Mouse (Mus musculus): ENCODE results near the gene Max. TPM values are rescaled to one million over a fixed set of nuclear protein-coding genes. Genes with fewer than 3 reads are reported as not detected.

Max gene
- 10 to 100 TPM; 32.8 to 35.8 TPM for total RNA-seq (2021)
- long read RNA-seq, experiment 1, partial matches to known transcripts: 0 of 2 reads
- long read RNA-seq, experiment 1, other reads (novel, unspliced or antisense): 2 of 2 reads
- long read RNA-seq, experiment 2, partial matches to known transcripts: 0 of 1 reads
- long read RNA-seq, experiment 2, other reads (novel, unspliced or antisense): 1 of 1 reads

DNA sequence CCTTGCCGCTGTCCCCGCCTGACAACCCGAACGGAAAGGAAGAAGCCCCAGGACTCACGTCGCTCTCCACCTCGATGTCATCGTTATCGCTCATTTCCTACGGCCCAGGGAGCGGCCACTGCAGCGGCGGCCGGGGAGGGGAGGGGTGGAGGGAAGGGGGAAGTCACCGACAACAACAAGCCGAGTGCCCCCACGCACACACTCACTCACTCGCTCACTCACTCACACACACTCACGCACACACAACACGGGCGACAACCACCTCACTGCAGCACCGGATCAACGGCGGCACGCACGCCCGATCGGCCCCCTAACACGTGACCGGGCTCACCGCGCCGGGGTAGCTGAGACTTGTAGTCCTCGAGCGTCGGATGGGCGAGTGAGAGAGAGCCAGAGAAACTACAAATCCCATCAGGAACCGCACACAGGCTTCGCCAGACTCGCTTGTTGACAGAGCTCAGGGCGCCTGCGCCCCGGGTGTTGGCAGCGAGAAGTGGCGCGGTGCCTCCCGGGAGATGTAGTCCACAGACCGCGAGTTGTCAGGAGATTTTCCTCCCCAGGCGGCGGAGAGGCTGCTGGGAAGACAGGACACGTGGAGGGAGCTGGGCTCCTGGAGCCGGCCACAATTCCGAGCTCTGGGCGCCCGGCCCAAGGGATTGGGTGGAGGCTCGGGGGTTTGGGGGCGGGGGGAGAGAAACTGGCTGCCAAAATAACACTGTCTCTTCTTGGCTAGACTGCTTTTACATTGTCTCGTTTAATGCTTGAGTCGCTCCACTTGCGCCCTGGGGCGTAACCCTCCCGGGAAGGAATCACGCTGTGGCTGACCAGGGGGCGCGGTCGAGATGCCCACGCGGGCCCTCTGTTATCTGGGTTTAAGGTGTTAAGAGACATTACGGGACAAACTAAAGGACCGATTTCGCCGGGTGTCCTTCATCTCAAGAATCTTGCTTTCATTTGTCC lies at the start of gene Max:
Max (minus strand) TSS at position 270 of the 960 bp plus-strand sequence.
- peak; percentile 98 for DNase-seq
- intact Hi-C loops (cut with DNase I): loop anchor here (5.0 kb wide), 1 partner anchor 120 kb away; no protein-coding TSS in a partner anchor

DNA sequence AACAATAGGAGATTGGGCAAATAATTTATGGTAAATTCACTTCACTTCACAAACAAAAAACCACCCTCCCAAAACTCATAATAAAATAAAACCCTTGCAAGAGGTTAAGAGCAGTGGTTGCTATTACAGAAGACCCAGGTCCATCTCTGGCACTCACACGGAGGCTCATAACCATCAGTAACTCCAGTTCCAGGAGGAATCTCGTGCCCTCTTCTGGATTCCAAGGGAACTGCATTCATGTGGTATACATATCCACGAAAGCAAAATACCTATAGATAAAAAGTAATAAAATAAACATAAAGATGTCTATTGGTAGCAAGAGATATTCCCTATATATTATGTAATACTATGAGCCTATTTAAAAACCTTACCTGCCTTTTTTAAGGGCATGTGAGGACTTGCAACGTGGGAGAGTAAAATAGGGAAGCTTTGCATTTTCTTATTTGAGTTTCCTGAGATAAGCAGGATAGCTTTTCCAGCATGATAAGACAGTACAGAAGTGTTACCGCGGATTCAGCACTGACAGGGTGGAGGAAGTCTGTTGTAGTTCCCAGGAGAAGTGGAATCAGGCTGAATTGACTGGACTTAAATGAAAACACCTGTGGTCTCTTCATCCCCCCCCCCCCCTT lies 49.2 kb upstream of the Max start:
- intact Hi-C loops (cut with DNase I): no loop called here
- DNase-seq: no peak

DNA sequence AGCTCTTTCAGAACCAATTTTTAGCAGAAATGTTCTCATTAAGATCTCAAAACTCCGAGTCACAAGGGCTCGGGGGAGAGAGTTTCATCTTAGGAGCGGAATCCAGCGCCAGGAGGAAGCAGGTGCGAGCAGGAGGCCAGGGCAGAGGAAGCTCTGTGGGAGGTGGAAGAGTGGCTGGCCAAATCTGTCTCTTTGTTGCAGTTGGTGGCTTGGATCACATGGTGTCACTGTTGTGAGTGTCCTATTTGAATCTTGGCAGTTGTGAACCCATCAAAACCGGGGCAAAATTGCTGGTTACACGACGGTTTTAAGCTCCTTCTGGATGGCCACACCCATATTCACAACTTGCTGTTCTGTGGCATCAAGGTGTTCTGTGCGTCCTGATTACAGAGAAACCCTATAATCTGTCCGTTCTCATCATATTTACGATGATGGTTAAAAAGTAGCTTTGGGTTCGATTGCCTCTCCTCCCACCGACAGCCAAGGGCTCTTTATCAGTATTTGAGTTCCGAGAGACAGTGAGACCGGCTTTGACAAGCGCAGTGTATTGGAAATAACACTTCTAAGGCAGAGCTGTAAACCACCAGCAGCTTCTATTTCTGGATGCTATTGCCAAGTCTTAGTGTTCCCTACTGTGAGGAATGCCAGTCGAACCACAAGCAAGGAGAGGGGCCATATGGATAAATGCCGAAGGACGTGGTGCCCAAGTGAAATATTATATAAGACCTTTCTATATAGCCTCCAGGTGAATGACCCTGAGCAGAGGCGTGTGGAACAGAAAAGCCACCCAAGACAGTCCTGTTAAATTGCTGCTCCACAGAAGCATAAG lies 47.4 kb upstream of the Max start:
- intact Hi-C loops (cut with DNase I): loop anchor here (10.0 kb wide), 2 partner anchors 225 to 775 kb away; partner anchors contain the start of gene Fut8
- no peak for DNase-seq

DNA sequence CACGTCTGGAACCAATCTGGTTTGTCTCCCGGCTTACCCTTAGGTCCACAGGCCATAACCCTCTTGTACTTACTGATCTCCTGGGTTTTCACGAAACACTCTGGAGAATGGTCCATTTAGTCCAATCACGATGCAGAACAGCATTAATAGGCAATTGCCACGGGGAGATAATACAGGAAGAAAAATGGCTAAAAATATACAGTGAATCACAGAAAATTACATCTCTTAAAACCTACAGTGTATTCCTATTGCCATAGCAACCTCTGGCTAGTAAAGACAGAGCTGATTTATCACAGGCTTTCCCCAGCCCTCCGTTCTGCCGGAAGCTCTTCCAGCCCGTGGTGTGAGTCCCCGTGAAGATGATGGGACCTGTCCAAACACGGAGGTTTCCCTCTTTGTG lies 42.9 kb upstream of the Max start:
- intact Hi-C loops (cut with DNase I): loop anchor here (5.0 to 10.0 kb wide), 3 partner anchors 230 to 780 kb away; partner anchors contain the start of gene Fut8
- no peak for DNase-seq

DNA sequence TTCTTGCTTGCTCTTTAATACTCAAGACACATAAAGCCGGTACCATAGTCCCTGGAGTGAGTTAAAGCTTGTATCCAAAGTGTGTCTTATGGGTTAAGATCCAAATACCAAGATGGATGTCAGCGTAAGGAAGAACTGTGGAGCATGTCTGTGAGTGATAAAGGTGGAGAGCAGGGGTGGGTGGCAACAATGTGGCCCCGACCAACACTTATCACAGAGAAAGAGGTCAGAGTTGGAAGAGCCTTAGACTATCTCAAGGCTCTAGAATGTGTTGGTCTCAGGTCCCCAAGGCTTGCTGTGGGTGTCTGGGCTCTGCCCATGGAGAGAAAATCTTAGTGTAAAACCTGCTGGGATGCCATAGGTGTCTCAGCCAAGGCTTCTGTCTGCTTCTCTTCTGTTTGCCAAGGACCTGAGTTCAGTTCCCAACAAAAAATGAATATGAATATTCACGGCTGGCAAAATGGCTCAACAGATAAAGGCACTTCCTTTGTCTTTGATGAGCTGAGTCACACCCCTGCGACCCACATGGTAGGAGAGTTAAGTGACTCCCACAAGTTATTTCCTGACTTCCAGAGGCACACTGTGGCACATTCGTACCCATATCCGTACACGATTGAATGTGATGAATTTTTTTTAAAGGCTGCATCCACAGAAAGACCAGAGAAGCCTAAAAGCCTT lies 40.7 kb upstream of the Max start:
- DNase-seq: no peak
- intact Hi-C loops (cut with DNase I): loop anchor here (5.0 to 10.0 kb wide), 3 partner anchors 232 to 782 kb away; partner anchors contain the start of gene Fut8

DNA sequence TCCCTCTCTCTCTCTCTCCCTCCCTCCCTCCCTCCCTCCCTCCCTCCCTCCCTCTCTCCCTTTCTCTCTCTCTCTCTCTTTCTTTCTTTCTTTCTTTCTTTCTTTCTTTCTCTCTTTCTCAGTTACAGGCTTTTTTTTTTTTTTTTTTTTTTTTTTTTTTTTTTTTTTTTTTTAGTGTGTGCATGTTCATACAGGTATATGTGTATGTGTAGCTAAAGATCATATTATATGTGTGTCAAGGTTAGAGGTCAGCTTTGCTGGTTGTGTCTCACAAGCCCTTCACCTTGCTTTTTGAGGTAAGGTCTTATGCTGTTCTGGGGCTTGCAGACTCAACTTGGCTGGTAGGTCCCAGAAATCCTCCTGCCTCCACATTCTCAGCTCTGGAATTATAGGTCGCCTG lies 39.3 kb upstream of the Max start:
- intact Hi-C loops (cut with DNase I): loop anchor here (5.0 to 10.0 kb wide), 3 partner anchors 233 to 783 kb away; partner anchors contain the start of gene Fut8
- DNase-seq: no peak

DNA sequence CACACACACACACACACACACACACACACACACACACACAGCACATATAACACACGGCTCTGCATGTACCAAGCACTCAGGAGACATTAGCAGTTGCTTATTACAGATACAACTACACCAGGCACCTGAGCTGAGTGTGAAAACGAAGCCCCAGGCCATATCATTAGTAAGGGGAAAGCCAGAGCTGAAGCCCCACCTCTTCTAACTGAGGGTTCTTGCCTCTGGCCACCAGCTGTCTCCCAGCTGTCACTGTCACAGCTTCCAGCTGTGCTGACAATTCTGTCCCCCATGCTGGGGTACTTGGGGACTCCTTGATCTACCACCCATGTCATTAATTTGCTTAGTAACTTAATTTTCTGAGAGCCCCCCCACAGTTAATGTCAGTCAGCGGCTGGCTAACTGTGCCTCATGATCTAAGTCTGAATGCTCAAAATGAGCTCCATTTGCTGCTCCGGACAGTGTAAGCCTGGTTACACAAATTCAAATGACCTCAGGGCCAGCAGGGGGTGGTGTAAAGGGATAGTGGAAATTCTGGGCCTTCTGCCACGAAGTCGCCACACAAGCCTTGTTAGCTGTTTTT lies 38.8 kb upstream of the Max start:
- DNase-seq: peak in 1 of 2 experiments; percentile 17

DNA sequence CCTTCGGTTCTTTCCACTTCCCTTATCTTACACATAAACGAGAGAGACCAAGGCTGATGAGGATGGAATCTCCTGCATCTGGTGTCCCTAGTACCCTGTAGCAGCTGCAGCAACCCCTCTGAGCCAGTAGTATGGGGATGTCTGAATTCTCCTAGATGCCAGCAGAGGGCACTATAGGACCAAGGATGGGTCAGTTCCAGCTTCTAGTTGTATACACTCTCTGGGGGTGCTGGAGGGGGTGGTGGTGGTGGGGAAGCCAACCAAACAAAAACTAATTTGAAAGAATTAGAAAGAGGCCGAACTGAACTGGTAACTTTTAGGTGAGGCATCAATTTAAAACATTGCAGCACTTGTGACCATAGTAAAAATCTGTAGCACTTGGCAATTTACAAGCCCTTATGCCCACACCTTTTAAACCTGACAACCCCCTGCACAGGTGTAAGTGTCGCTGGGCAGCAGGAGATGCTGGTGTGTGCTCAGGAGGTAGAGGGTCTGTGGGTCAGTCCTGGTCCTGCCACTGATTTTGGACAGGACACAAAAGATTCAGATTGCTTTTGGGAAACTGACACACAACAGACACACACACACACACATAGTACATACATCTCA lies 38.2 kb upstream of the Max start:
- intact Hi-C loops (cut with DNase I): loop anchor here (1.0 to 10.0 kb wide), 4 partner anchors 235 to 785 kb away; partner anchors contain the start of gene Fut8
- peak; percentile 20 to 26 for DNase-seq

More for the DNA sequence above, 38.8 kb upstream of the Max start:
- intact Hi-C loops (cut with DNase I): loop anchor here (1.0 to 10.0 kb wide), 4 partner anchors 234 to 784 kb away; partner anchors contain the start of gene Fut8

DNA sequence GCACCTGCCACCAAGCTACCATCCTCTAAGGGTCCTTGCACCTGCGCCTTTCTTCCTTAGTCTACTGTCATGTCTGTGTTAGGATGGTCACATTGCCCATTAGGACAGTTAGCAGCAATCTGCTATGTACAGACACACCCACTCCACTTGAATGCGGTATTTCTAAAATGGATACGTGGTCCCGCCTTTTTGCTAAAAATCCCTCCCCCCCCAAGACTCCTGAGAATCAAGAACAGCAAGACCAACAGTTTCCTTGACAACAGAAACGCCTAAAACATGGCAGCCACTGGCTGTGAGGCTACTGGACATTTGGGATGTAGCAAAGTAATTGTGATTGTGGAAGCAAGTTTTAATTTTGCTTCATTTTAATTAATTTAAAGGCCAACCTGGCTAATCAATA lies 32.8 kb upstream of the Max start:
- no peak for DNase-seq
- intact Hi-C loops (cut with DNase I): loop anchor here (5.0 kb wide), 1 partner anchor 573 kb away; no protein-coding TSS in a partner anchor

DNA sequence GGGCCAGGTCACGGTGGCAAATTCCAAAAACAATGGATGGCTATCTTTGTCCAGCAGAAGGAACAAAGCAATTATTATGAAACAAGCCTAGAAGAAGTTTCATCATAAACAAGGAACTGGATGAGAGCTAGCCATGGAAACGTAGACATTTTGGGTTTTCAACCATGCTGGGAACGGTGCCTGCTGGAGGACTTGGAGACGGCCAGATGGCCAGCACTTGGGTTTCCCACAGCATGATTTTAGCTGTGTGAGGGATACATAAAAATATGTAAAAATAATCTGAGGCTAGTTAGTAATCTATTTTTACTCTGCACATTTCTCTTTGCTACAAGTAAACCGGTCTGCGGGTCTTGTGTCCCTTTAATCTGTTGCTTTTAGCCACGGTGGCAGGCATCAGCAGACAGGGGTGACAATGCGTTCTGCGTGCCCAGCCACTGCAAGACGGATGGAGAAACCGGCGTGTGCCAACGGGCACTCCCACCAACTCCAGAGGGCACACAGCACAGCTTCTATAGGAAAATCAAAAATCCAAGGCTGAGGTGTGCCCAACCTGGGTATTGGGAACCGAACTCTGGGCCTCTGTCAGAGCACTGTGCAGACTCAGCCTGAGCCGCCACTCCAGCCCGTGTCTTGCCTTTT lies 31.0 kb upstream of the Max start:
- no peak for DNase-seq
- intact Hi-C loops (cut with DNase I): no loop called here

DNA sequence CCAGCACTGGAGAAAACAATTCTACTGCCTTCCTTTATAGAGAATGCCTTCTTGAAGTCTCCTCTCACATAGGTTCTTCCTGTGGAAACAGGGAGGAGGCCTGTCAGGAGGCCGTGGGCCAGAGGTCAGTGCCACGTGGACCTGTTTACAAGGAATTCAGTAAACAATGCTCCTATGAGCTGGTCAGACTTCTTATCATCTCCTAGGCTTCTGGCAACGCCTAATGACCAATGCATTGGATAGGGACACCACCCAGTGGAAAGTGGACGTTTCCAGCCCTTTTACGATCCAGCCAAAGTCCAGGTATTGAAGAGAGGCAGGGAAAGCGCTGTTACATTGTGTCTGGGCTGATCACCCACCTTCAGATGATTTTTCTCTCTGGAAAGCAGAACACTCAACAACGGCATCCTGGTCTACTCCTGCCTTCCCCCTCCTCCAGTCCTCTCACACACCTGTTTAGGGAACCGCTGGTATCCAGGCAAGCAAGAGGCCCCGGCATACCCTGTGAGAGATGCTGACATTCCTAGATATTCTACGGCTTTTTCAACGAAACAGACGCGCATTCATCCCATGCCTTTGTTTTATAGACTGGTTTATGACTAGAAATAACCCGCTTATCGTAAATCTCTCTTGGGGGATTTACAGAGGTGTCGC lies 20.9 kb upstream of the Max start:
- intact Hi-C loops (cut with DNase I): no loop called here
- DNase-seq: no peak

DNA sequence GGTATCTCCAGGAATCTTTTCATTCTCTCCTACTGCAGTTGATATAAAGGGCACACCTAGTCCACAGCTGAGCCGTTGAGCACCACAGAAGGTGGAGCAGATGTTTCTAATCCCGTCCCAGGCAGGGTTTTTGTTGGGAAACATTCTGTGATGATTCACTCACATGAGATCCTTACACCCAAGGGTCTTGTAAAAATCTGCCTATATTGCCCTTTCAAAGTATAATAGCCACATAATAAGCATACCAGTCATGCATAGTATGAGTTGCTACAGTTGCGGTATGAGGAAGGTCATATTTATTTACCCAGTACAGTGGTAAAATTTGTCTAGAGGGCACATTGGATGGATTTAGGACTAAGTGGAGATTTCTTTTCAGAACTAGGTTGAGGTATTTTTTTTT lies 17.5 kb upstream of the Max start:
- intact Hi-C loops (cut with DNase I): no loop called here
- DNase-seq: no peak

DNA sequence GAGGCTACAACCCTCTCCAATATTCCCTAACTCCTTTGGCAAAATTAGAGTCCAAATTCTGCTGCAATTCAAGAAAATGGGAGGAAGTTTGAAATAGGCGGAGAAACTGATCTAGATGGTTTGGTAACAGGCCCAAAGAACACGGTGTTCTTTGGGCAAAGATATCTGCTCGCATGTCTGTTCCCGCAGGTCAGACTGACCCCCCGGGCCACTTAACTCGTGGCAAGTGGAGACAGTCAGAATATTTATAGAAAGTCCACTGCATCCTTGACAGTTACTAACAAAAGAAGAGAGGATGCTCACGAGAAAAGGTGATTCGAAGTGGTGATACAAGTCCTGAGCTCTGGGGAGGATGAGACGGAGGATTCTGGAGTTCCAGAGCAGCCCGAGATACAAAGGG lies 10.7 kb upstream of the Max start:
- DNase-seq: no peak
- intact Hi-C loops (cut with DNase I): no loop called here

DNA sequence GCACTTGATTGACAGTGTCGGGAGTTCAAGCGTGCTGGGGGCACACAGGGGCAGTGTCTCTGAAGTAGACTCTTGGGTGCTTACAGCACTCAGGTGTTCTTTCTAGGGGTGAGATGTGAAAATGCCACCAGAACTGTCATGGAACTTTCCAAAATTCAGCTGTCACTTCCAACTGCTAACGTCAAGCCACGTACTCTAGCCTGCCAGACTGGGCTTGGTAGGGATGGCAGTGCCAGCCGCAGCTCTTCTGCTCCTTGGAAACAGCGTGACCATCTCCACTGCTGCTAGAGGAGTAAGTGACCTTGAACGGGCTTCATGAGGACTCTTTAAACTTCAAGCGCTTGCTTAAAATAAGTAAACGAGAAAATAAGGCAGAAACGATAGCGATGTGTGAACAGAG lies 10.2 kb upstream of the Max start:
- no peak for DNase-seq

DNA sequence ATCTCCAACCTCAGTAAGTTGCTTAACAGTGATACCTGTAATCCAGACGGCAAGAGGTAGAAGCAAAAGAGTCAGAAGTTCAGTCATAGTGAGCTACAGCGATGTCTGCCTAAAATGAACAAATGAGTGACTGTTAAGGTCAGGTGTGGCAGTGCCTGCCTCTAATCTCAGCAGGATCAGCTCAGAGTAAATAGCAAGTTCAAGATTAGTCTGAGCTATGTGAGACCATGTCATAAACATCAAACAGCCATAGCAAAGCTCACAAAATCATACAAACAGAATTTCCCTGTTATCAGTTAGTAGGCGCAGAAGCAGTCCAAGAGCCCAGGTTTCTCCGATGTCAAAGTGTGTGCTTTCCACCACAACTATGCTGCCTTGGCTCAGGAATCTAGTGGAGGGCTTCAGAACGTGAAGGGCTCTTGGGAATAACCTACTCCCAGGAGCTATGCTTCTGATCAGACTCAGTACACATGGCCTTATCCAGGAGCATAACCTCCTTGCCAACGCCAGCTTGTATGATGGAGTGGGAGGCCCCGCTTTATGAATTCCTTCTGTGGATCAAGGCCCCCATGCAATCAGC lies 9.7 kb upstream of the Max start:
- intact Hi-C loops (cut with DNase I): no loop called here
- DNase-seq: no peak

More for the DNA sequence above, 10.2 kb upstream of the Max start:
- intact Hi-C loops (cut with DNase I): no loop called here

DNA sequence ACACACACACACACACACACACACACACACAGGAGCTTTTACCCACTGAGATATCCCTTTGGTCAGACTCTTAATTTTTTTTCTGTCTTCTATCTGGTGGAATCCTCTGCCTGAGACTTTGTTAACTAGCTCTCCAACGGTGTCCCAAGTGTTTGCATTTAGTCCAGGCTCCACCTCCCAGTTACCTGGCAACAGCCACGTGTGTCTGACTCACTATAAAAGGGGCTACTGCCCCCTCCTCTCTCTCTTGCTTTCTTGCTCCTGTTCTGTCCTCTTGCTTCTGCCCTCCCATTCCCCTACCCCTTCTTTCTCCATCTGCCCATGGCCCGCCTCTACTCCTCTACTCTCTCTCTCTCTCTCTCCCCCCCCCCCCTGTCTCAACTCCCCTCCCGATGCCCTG lies 3.9 kb upstream of the Max start:
- intact Hi-C loops (cut with DNase I): no loop called here
- DNase-seq: no peak

DNA sequence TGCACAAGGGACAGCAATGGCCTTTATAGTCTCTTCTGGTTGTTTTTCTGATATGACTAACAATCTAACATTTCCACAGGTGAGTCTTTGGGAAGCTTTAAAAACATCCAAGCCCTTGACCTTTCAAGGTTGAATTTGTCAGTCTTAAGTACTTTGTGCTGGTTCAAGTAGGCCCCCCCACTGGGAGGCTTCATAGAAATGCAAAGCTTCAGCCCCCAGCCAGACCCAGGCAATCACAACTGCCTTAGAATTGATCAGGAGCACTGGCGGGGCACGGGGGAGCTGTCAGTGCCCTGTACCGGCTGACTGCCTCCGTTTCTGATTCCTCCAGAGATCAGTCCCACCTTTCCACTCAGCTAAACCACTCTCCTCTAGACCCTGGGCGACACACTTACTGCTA lies 3.1 kb upstream of the Max start:
- intact Hi-C loops (cut with DNase I): no loop called here
- no peak for DNase-seq
